Mouse (Mus musculus): Measurements from ENCODE around the gene Btaf1. TPM values are rescaled to one million over a fixed set of nuclear protein-coding genes. Genes with fewer than 3 reads are reported as not detected.

Gene Btaf1
- polyA plus RNA-seq, 1 experiment = 4.1 TPM

GRCm38 (mm10) chr19:36891746-36892145 lies 34.1 kb upstream of the Btaf1 start:
- Histone ChIP-seq H3K27ac (ENCODE audit: insufficient read depth, low read length) (no peak overlapping the region), H3K4me1 (ENCODE audit: control insufficient read depth, insufficient read depth, insufficient read length) (no peaks in the 10 kb centered on the region), H3K4me3 (ENCODE audit: extremely low read depth, insufficient read depth, insufficient read length) (no peak overlapping the region), H3K27me3 (ENCODE audit: control insufficient read depth, insufficient read depth, low read length) (no peaks in the 10 kb centered on the region), H3K36me3 (ENCODE audit: control insufficient read depth, insufficient read depth, low read length) (peaks cover 23% of the 10 kb centered on the region)
- WGBS = 96% methylated on average over 3 of the region's 3 CpGs
- TF ChIP-seq CTCF (IDR thresholded peaks at IDR 0.05; ENCODE audit: extremely low read depth, insufficient read depth, insufficient read length, insufficient replicate concordance) (no peak), POLR2A (IDR thresholded peaks at IDR 0.05; ENCODE audit: low read depth, low read length) (no peak)
- no peak for DNase-seq (ENCODE audit: low read depth in 1 of 2, low spot score in 2 of 2)

DNA sequence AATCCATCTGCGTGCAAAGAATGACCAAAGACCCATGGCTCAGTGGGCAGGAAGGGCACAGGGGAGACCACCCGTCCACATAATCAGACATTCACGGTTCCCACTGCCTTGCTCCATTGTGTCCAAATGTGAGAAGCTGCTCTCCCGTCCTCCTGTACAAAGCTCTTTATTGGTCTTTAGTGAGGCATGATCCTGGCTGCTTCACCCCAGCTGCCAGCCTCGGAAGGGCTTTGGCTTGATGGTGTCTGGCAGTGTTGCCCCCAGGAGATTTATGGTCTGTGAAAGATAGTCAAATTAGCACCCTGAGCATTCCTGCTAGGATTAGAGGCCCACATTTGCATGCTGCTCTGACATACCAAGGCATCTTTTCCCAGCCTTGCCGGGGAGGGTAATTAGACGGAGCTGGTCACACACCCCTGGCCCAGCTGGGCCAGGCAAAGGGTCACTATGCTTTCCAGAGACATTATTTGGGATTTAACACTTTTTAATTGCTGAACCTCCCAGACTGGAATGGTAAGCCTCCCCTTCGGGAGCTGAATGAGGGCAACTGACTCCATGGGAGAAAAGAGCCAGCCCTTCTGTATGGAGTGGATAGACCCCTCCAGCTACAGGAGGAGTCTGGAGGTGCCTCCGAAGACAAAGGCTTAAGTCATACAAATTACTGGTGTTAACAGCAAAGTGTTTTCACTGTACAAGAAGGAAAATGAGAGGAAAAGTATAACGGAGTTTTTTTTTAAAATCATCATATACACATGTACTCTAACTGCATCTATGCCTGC lies 28.9 kb upstream of the Btaf1 start:
- no peaks in the 10 kb centered on the region for H3K4me1 ChIP-seq (ENCODE audit: control insufficient read depth, insufficient read depth, insufficient read length)
- WGBS = 79% methylated on average over 10 of the region's 10 CpGs

DNA sequence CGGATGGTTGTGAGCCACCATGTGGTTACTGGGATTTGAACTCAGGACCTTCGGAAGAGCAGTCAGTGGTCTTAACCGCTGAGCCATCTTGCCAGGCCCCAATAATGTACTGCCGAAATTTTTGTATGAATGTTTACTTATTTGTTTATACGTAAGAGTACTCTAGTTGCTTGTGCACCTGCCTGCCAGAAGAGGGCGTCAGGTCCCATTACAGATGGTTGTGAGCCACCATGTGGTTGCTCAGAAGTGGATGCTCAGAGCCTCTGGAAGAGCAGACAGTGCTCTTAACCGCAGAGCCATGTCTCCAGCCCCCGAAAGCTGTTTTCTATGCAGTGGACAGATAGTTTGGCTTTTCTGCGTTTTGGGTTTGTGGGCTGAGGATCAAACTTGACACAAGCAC lies 28.1 kb upstream of the Btaf1 start:
- Histone ChIP-seq H3K36me3 (ENCODE audit: control insufficient read depth, insufficient read depth, low read length) (peaks cover 1% of the 10 kb centered on the region; the same call in 1 of the 2 replicates), H3K27ac (ENCODE audit: insufficient read depth, low read length) (no peak overlapping the region), H3K4me3 (ENCODE audit: extremely low read depth, insufficient read depth, insufficient read length) (no peak overlapping the region), H3K27me3 (ENCODE audit: control insufficient read depth, insufficient read depth, low read length) (no peaks in the 10 kb centered on the region), H3K4me1 (ENCODE audit: control insufficient read depth, insufficient read depth, insufficient read length) (no peaks in the 10 kb centered on the region)
- TF ChIP-seq POLR2A (IDR thresholded peaks at IDR 0.05; ENCODE audit: low read depth, low read length) = no peak
- TF ChIP-seq CTCF (IDR thresholded peaks at IDR 0.05; ENCODE audit: extremely low read depth, insufficient read depth, insufficient read length, insufficient replicate concordance) = no peak
- WGBS = 78% methylated on average over 9 of the region's 9 CpGs
- DNase-seq (ENCODE audit: low read depth in 1 of 2, low spot score in 2 of 2) = no peak

More for the DNA sequence above, 28.9 kb upstream of the Btaf1 start:
- no peak for DNase-seq (ENCODE audit: low read depth in 1 of 2, low spot score in 2 of 2)
- Histone ChIP-seq H3K4me3 (ENCODE audit: extremely low read depth, insufficient read depth, insufficient read length) (no peak overlapping the region), H3K27me3 (ENCODE audit: control insufficient read depth, insufficient read depth, low read length) (no peaks in the 10 kb centered on the region), H3K36me3 (ENCODE audit: control insufficient read depth, insufficient read depth, low read length) (peaks cover 1% of the 10 kb centered on the region; the same call in 1 of the 2 replicates), H3K27ac (ENCODE audit: insufficient read depth, low read length) (no peak overlapping the region)
- TF ChIP-seq POLR2A (IDR thresholded peaks at IDR 0.05; ENCODE audit: low read depth, low read length) = no peak
- TF ChIP-seq CTCF (IDR thresholded peaks at IDR 0.05; ENCODE audit: extremely low read depth, insufficient read depth, insufficient read length, insufficient replicate concordance) = no peak

DNA sequence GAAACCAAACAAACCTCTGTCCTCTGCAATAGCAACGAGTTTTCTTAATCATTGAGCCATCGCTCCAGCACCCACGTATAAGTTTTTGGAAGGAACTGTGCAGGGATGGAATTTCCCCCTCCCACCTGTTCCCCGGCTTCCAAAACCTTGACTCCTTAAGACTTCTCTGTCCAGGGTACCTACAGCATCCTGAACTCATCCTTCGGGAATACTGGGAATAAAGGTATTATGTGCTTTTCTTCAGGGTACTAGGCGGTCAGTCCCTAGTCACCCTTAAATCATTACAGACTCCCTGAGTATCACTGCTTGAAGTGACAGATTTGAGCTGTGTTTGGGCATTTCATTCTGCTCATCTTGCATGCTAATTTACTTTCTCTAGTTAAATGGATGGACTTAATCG lies 22.5 kb upstream of the Btaf1 start:
- Histone ChIP-seq H3K36me3 (ENCODE audit: control insufficient read depth, insufficient read depth, low read length) (no peaks in the 10 kb centered on the region), H3K27ac (ENCODE audit: insufficient read depth, low read length) (no peak overlapping the region), H3K4me3 (ENCODE audit: extremely low read depth, insufficient read depth, insufficient read length) (no peak overlapping the region), H3K27me3 (ENCODE audit: control insufficient read depth, insufficient read depth, low read length) (peaks cover 6% of the 10 kb centered on the region), H3K4me1 (ENCODE audit: control insufficient read depth, insufficient read depth, insufficient read length) (no peaks in the 10 kb centered on the region)
- WGBS = 64% methylated on average over 7 of the region's 7 CpGs
- DNase-seq (ENCODE audit: low read depth in 1 of 2, low spot score in 2 of 2) = no peak
- TF ChIP-seq CTCF (IDR thresholded peaks at IDR 0.05; ENCODE audit: extremely low read depth, insufficient read depth, insufficient read length, insufficient replicate concordance) (no peak), POLR2A (IDR thresholded peaks at IDR 0.05; ENCODE audit: low read depth, low read length) (no peak)

DNA sequence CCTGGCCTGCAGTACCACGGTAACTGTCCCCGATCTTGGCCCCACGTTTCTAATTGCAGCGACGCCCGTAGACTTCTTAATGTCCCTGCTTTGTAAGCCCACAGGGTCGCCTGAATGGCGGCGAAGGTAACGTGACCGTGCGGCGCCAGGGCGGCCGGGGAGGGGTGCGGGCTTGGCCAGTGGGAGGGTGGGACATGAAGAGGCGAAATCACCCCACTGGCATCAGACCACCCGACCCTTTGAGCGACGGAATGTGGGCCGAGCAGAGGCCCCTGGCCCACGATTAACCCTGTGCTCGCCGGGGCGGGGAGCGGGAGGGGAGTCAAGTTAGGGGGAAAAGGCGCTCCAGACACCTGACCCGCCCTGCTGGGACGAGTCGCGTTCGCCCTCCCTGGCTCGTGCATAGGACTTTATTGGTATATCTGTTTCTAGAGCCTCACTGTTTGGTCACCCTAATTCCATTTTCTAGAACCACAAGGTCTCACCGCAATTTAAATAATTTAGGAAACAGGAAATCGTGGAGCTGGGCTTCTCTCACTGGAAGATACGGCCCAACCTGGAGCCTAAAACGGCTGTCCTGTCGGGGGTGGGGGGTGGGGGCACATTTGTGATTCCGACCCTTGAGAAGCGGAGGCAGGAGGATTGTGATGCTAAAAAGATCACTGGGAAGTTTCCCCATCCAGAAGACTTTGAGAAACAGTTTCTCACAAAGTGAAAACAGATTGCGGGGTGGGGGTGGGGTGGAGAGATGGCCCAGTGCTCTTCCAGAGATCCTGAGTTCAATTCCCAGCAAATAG lies 21.5 kb upstream of the Btaf1 start:
- Histone ChIP-seq H3K27ac (ENCODE audit: insufficient read depth, low read length) (no peak overlapping the region), H3K27me3 (ENCODE audit: control insufficient read depth, insufficient read depth, low read length) (peaks cover 6% of the 10 kb centered on the region), H3K4me3 (ENCODE audit: extremely low read depth, insufficient read depth, insufficient read length) (peak overlapping the region; percentile 44), H3K36me3 (ENCODE audit: control insufficient read depth, insufficient read depth, low read length) (no peaks in the 10 kb centered on the region), H3K4me1 (ENCODE audit: control insufficient read depth, insufficient read depth, insufficient read length) (no peaks in the 10 kb centered on the region)
- WGBS = 6% methylated on average over 41 of the region's 41 CpGs
- no peak for DNase-seq (ENCODE audit: low read depth in 1 of 2, low spot score in 2 of 2)
- TF ChIP-seq CTCF (IDR thresholded peaks at IDR 0.05; ENCODE audit: extremely low read depth, insufficient read depth, insufficient read length, insufficient replicate concordance) = no peak
- TF ChIP-seq POLR2A (IDR thresholded peaks at IDR 0.05; ENCODE audit: low read depth, low read length) = no peak

DNA sequence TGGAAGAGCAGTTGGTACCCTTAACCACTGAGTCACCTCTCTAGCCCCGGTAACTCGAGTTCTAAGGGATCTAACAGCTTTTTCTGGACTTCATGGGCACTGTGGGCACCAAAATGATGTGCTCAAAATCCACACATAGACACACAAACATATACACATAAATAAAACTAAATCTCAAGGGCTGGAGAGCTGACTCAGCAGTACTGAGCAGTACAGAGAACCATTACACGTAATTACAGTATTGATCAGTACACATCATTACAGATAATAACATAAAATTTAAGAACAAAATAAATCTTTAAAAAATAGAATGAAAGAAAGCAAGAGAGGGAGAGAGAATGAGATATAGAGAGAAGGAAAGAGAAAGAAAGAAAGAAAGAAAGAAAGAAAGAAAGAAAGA lies 16.7 kb upstream of the Btaf1 start:
- Histone ChIP-seq H3K4me3 (ENCODE audit: extremely low read depth, insufficient read depth, insufficient read length) (no peak overlapping the region), H3K4me1 (ENCODE audit: control insufficient read depth, insufficient read depth, insufficient read length) (no peaks in the 10 kb centered on the region), H3K27me3 (ENCODE audit: control insufficient read depth, insufficient read depth, low read length) (peaks cover 3% of the 10 kb centered on the region), H3K36me3 (ENCODE audit: control insufficient read depth, insufficient read depth, low read length) (no peaks in the 10 kb centered on the region), H3K27ac (ENCODE audit: insufficient read depth, low read length) (no peak overlapping the region)
- WGBS = 84% methylated on average over 3 of the region's 3 CpGs
- no peak for DNase-seq (ENCODE audit: low read depth in 1 of 2, low spot score in 2 of 2)
- no peak for TF ChIP-seq POLR2A (IDR thresholded peaks at IDR 0.05; ENCODE audit: low read depth, low read length)
- TF ChIP-seq CTCF (IDR thresholded peaks at IDR 0.05; ENCODE audit: extremely low read depth, insufficient read depth, insufficient read length, insufficient replicate concordance) = no peak
